Mouse (Mus musculus) limb, embryonic 14.5 days (tissue): Measurements from ENCODE around the gene Npas2. TPM values are rescaled to one million over a fixed set of nuclear protein-coding genes. Genes with fewer than 3 reads are reported as not detected.
A peak's percentile ranks its signal among the peaks of the same experiment; 100 is the strongest.

ENCODE experiments used
- ATAC-seq: fragments of 200-750 bp; cut with Nextera tagmentation; 2 replicates; pipeline ENCODE4 v1.8.0; 2017; ENCODE audit warnings: low read depth, moderate number of reproducible peaks, moderate TSS enrichment; ENCODE audit not compliant: low FRiP score
- DNase-seq: peaks from one replicate; pipeline ENCODE4 v3.0.0-alpha.2; 2015; ENCODE audit warnings: low spot score
- H3K27ac ChIP-seq: fragments of 300-500 bp; sonication (generic); replicated peaks from 2 replicates; pipeline ENCODE4 v1.5.1; 2014; ENCODE audit warnings: low read depth, mild to moderate bottlenecking, low read length, moderate library complexity, mixed read lengths
- H3K27me3 ChIP-seq: fragments of 300-500 bp; sonication (generic); 2 replicates; pipeline ENCODE4 v1.6.1; 2014; ENCODE audit warnings: low read length, mixed read lengths; ENCODE audit not compliant: control insufficient read depth, insufficient read depth
- H3K36me3 ChIP-seq: fragments of 300-500 bp; sonication (generic); 2 replicates; pipeline ENCODE4 v1.6.1; 2014; ENCODE audit warnings: mild to moderate bottlenecking, low read length, moderate library complexity, mixed read lengths; ENCODE audit not compliant: control insufficient read depth, insufficient read depth
- H3K4me1 ChIP-seq: fragments of 300-500 bp; sonication (generic); 2 replicates; pipeline ENCODE4 v1.6.1; 2014; ENCODE audit warnings: antibody characterized with exemption, low read length, mixed read lengths; ENCODE audit not compliant: control insufficient read depth, insufficient read depth
- H3K4me2 ChIP-seq: fragments of 300-500 bp; sonication (generic); replicated peaks from 2 replicates; pipeline ENCODE4 v1.6.1; 2014; ENCODE audit warnings: low read depth, mild to moderate bottlenecking, low read length, moderate library complexity; ENCODE audit not compliant: severe bottlenecking
- H3K4me3 ChIP-seq: fragments of 300-500 bp; sonication (generic); replicated peaks from 2 replicates; pipeline ENCODE4 v1.5.1; 2014; ENCODE audit warnings: low read length
- H3K9ac ChIP-seq: fragments of 300-500 bp; sonication (generic); 2 replicates; pipeline ENCODE4 v1.6.1; 2014; ENCODE audit warnings: mild to moderate bottlenecking, low read depth, low read length, moderate library complexity; ENCODE audit not compliant: severe bottlenecking
- H3K9me3 ChIP-seq: fragments of 300-500 bp; sonication (generic); 2 replicates; pipeline ENCODE4 v1.6.1; 2016; ENCODE audit warnings: low read length; ENCODE audit not compliant: control insufficient read depth
- POLR2A ChIP-seq: fragments of 200-500 bp; IDR thresholded peaks from 2 replicates; pipeline ENCODE4 v1.8.0; 2012; ENCODE audit warnings: inconsistent platforms, mild to moderate bottlenecking, moderate library complexity, borderline replicate concordance; ENCODE audit not compliant: insufficient read depth, insufficient read length; ENCODE audit errors: extremely low read depth
- WGBS: fragments of 180-500 bp; shearing (Covaris S2); extraction: QIAGEN DNeasy Blood & Tissue Kit; methylation state at CpG from one replicate; pipeline ENCODE4 v1.1.7; 2014; 5-methylcytosine and 5-hydroxymethylcytosine counted together
- microRNA-seq: library from miRNA; unstranded; fragments of <30 nt; microRNA quantifications from one replicate; pipeline ENCODE4, GENCODE M21; 2016
- polyA plus RNA-seq, 2 experiments: library from polyadenylated mRNA; depleted of rRNA in 1 of 2; stranded (reverse) in 1 of 2; unstranded in 1 of 2; fragments of >200 nt; fragmentation: Nextera tagmentation in 1 of 2; extraction: Ambion mirVana in 1 of 2; gene quantifications; 2 replicates each; pipeline versions ENCODE4 v1.2.1 to v1.2.3; 2012 to 2014

Npas2 gene
- polyA plus RNA-seq, 2 experiments, result 2.0 to 3.2 TPM

DNA sequence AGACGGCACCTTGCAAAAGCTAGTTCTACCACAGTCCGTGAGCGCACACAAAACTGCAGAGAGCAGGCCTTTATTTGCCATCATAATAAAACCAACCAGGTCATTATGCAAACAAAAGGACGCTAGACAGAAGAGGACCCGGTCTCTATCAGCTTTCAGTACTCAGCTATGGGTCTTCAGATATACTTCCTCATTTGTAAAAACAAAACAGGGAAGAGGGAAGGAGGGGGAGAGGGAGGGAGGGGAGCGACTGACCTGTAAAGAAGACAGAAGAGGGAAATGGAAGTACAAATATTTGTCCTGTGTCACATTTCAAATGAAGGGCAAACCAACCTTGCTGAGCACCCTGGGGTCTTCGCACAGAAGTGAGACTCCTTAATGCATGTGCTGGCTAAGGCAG, 215.1 kb downstream of the Npas2 start:
- Histone ChIP-seq H3K4me2 (no peak overlapping the region), H3K9ac (no peak overlapping the region), H3K36me3 (no peaks in the 10 kb centered on the region), H3K9me3 (no peaks in the 10 kb centered on the region), H3K4me3 (no peak overlapping the region), H3K4me1 (no peaks in the 10 kb centered on the region), H3K27ac (no peak overlapping the region), H3K27me3 (no peaks in the 10 kb centered on the region)
- ATAC-seq (no peak), DNase-seq (no peak)
- no peak for TF ChIP-seq POLR2A
- 80% methylated on average over 7 of the region's 7 CpGs for WGBS

DNA sequence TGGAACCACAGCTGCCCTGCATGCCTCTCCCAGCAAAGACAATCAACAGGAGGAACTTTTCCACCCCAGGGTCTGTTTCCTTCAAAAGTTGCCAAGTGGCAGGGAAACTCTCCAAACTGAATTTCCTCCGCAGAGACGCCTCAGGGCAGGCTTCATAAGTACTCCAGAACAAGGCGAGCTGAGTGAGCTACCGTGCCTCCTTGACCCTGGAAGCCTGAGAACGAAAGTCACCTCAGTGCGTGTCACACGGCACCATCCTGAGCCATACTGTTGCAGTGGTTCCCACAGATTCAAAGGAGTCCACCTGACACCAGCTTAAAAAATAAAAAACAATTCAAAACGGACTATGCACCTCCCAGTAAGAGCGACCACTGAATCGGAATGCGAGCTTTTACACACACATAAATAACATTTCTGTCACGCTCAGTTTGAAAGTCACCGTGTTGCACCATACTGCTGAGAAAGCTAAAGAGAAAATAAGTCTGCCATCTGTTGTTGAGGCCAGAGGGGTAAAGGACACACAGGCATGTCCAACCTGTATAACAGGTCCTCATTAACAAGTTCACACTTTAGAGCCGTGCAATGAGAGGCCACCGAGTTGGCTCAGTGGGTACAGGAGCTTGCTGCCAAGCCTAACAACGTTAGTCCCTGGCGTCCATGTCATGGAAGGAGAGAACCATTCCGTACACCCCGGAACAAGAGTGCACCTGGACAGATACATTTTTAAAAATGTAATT, 216.7 kb downstream of the Npas2 start:
- Histone ChIP-seq H3K9me3 (no peaks in the 10 kb centered on the region), H3K4me3 (no peak overlapping the region), H3K36me3 (no peaks in the 10 kb centered on the region), H3K9ac (no peak overlapping the region), H3K4me1 (no peaks in the 10 kb centered on the region), H3K27me3 (no peaks in the 10 kb centered on the region), H3K4me2 (no peak overlapping the region), H3K27ac (no peak overlapping the region)
- ATAC-seq, result no peak
- TF ChIP-seq POLR2A, result no peak
- WGBS, result 69% methylated on average over 19 of the region's 19 CpGs
- peak; percentile 12 for DNase-seq

Small RNA genes within 50 kb of the gene (microRNA-seq; reads per million reads assigned to microRNA genes)
- gene Mir6349, result not detected

Other genes with a start within 250 kb of the Npas2 start
- gene Pdcl3, start 208.1 kb upstream of the Npas2 start, polyA plus RNA-seq (2012; rRNA removed), result 62.7 and 85.8 TPM in 2 replicates
- gene Pdcl3, start 208.1 kb upstream of the Npas2 start, polyA plus RNA-seq (2014; fragmentation: Nextera tagmentation; extraction: Ambion mirVana), result 143 and 149 TPM in 2 replicates
- 1,032 and 2,613 TPM in 2 replicates for gene Rpl31, start 174.1 kb downstream of the Npas2 start, polyA plus RNA-seq (2012; rRNA removed)
- 734 and 802 TPM in 2 replicates for gene Rpl31, start 174.1 kb downstream of the Npas2 start, polyA plus RNA-seq (2014; fragmentation: Nextera tagmentation; extraction: Ambion mirVana)